Mouse (Mus musculus) brown adipose tissue, adult 24 weeks (tissue): ENCODE results near the gene Bex3. TPM values are rescaled to one million over a fixed set of nuclear protein-coding genes. Genes with fewer than 3 reads are reported as not detected.

Experiments used
- H3K27ac ChIP-seq: fragments of 200-500 bp; replicated peaks from 2 replicates; pipeline ENCODE4 v1.5.1; 2012; ENCODE audit warnings: low read depth, mild to moderate bottlenecking, low read length
- H3K4me1 ChIP-seq: fragments of 200-500 bp; 2 replicates; pipeline ENCODE4 v1.6.1; 2012; ENCODE audit warnings: low read length, mixed read lengths; ENCODE audit not compliant: control insufficient read depth, insufficient read depth, insufficient read length
- H3K4me3 ChIP-seq: fragments of 200-500 bp; 2 replicates; pipeline ENCODE4 v1.5.1; 2012; ENCODE audit warnings: low read depth, mild to moderate bottlenecking, low read length, moderate library complexity; ENCODE audit not compliant: insufficient read depth
- polyA plus RNA-seq: library from polyadenylated mRNA; stranded (reverse); fragments of >200 nt; gene quantifications from 2 replicates; pipeline ENCODE4 v1.2.4, GENCODE M21; 2012; ENCODE audit not compliant: missing spikeins, insufficient read depth, insufficient read length

The Bex3 gene
- polyA plus RNA-seq, 1 experiment = 3.4 TPM

DNA sequence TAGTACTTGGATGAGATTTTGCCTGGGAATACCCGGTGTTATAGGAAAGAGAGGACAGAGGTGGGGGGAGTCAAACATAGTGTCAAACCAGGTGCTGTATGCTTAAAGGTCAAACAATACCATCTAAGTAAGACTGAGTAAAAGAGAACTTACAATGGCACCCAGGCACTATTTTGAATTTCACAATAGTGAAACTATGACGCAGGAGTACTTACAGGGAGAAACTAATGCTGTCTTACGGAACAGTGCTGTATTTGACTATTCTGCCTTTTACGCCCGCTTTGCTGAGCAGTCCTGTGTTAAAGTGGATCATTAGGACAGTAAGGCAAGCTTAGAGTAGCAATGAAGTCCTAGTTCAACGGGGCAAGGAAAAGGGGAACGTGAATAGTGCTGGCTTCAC, 7.5 kb downstream of the Bex3 start:
- Histone ChIP-seq H3K4me3 (no peak overlapping the region), H3K27ac (no peak overlapping the region), H3K4me1 (no peaks in the 10 kb centered on the region)

DNA sequence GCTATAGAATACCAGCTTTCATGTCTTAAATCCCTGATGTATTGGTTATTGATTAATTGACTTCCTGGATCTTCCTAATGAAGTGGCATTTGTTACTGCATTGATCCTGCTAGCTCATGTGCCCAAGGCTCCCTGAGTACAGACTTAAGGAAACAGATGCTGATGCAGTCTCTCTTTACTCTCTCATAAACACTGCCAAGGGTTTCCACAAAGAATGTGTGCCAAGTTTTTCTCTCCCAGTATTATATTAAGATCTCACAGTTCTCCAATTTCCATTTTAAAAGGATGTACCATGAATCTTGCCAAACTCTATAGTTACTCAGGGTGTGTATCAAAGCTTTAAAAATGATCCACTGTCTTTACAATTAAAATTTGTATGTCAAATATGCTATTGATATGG, 8.3 kb downstream of the Bex3 start:
- Histone ChIP-seq H3K4me3 (no peak overlapping the region), H3K4me1 (no peaks in the 10 kb centered on the region), H3K27ac (no peak overlapping the region)

DNA sequence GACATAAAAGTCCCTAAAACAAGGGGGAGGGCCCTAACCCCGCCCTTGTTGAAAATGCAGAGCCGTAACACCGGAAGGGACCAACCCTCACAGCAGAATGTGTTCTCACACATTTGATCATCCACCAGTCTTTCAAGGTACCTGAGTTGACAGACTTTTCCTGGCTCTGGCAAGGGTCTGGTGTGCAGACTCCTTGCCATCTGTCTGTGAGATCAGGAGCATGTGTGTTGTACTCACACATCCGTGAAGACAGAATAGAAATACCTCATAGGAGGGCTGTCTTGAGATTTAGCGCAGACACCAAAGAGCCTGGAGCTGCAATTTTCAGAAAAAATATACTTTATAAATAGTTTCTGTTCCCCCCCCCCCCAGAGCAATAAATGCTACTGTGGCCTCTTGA, 9.4 kb downstream of the Bex3 start:
- Histone ChIP-seq H3K4me3 (no peak overlapping the region), H3K4me1 (no peaks in the 10 kb centered on the region), H3K27ac (no peak overlapping the region)

DNA sequence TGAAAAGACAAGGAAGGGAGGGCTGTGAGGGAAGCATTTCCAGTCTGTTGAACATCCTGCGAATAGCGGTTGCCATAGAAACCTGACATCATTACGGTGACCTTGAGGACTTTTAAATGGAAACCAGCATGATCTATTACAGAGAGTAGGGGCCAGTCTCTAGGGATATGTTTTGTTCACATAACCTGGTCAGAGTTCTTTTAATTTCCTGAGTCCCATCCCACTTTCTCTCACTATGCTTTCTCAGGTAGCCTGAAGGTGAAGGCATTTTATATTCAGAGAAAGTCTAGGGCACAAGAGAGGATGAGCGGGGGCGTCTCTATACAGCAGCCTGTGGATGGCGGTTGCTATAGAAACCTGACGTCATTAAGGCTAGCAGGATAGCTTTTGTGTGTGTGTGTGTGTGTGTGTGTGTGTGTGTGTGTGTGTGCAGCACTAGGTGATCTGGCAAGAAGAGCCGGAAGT, 20.8 kb downstream of the Bex3 start:
- no peak overlapping the region for H3K4me3 ChIP-seq
- no peaks in the 10 kb centered on the region for H3K4me1 ChIP-seq
- no peak overlapping the region for H3K27ac ChIP-seq

DNA sequence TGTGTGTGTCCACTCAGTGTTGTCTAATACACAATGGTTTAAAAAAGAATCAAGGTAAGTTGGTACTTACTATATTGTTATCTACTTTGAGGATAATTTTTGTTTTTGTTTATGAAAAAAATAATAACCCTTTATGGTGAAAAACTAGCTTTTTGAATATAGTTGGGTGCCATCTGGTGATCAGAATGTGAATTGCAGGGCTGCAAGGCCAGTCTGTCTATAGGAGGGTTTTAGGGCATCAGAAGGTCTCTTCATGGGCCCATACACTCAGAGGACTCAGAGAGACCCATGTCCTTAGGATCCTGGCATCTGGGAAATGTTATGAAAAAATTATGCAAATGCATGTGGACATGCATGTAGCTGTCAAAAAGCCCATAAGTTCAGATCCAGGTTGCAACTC, 34.2 kb downstream of the Bex3 start:
- no peak overlapping the region for H3K27ac ChIP-seq
- H3K4me3 ChIP-seq = no peak overlapping the region
- no peaks in the 10 kb centered on the region for H3K4me1 ChIP-seq

DNA sequence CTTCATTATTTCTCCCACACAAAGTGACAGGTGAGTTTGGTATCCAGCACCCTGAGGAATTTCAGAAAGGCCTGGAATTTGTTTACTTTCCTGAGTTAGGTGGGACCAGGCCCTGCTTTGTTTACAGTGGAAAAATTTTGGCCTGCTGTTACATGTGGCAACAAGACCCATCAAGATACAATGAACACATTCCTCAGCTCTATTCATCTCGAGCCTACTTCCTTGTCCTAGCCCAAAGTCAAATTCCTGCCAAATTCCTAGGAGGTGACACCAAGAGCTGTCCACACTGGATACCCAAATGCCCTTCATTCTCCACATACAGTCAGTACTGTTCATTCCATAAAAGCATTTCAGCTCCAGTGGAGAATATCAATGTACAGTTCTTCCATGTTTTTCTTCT, 36.1 kb downstream of the Bex3 start:
- H3K4me1 ChIP-seq = no peaks in the 10 kb centered on the region
- H3K4me3 ChIP-seq = no peak overlapping the region
- H3K27ac ChIP-seq = no peak overlapping the region

DNA sequence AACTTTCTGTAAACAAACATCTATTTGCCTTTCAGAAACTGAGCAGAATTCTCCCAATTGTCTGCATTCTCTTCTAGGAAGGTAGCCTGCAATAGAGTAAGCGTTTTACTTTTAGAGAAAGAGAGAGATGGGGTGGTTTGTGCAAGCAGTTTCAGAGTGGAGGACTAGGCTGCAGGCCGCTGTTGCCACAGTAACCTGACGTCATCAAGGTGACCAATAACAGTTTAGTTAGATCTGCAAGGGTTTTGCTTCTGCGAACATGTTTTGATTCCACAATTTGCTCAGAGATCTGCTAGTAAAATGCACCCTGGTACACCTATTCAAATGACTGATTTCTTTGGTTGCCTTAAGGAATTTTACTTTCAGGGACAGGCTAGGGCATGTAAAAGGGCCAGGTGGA, 43.2 kb downstream of the Bex3 start:
- no peak overlapping the region for H3K27ac ChIP-seq
- no peak overlapping the region for H3K4me3 ChIP-seq
- no peaks in the 10 kb centered on the region for H3K4me1 ChIP-seq

DNA sequence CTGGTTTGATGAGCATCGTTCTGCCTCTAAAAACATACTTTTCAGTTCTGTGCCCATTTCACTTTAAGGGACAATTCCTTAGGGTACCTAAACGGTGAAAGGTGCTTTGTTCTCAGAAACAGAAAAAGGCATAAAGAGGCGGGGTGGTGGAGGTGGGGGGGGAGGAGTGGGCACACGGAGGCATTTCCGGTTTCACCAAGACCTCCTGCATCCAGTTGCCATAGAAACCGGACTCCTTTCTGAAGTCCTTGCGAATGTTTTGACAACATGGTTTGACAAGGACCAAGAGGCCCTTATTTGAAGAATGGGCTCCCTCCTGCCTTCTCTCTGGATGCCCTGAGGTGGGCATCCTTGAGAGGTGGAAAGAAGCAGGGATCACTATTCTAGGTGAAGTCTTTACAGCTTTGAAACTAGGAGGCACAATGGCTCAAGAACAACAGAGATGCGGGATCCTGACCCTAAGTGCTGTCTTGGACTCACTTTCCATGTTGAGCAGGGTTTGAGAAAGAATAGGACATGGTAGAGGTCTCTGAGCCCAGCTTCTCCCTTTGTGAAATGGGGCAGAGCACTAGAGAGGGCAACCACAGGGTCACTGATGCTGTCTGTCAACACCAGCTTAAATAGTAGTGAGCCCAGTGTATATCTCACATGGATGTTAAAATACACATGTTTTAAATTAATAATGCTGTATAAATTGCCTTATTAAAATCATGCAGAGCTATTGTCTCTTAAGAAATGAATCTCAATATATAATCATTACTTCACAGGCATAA, 43.9 kb downstream of the Bex3 start:
- Histone ChIP-seq H3K4me3 (no peak overlapping the region), H3K4me1 (no peaks in the 10 kb centered on the region), H3K27ac (no peak overlapping the region)

DNA sequence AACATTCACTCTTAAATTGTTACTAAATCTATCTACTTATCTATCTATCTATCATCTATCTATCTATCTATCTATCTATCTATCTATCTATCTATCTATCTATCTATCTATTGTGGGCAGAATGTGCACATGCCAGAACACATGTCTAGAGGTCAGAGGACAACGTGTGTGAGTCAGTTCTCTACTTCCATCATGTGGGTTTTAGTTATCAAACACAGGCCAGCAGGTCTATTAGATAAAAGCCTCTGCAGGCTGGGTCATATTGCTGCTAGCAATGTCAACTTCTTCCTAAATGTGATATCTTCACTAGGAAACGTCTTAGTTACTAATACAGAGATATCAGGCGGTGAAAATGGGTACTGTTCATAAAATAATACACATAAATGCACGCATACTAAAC, 49.9 kb downstream of the Bex3 start:
- Histone ChIP-seq H3K4me3 (no peak overlapping the region), H3K27ac (no peak overlapping the region)

More for the DNA sequence above, 49.9 kb downstream of the Bex3 start:
- H3K4me1 ChIP-seq = no peaks in the 10 kb centered on the region

Other genes starting within 250 kb of the Bex3 start
- 24.0 and 26.8 TPM in 2 replicates for gene Arxes1, start 236.9 kb upstream of the Bex3 start, polyA plus RNA-seq
- gene Bex2, start 202.0 kb upstream of the Bex3 start, polyA plus RNA-seq = not detected in 2 replicates
- not detected in 2 replicates for gene Nxf3, start 185.0 kb upstream of the Bex3 start, polyA plus RNA-seq
- not detected in 2 replicates for gene Bex4, start 131.3 kb upstream of the Bex3 start, polyA plus RNA-seq
- gene Tceal8, start 97.9 kb upstream of the Bex3 start, polyA plus RNA-seq = 36.9 and 44.8 TPM in 2 replicates
- gene Tceal5, start 66.4 kb upstream of the Bex3 start, polyA plus RNA-seq = 1.3 TPM in 1 of 2 replicates, not detected in the other
- gene Tceal7, start 55.5 kb upstream of the Bex3 start, polyA plus RNA-seq = 1.2 and 1.6 TPM in 2 replicates
- not detected in 2 replicates for gene Bex1, start 54.7 kb upstream of the Bex3 start, polyA plus RNA-seq
- 34.5 and 40.6 TPM in 2 replicates for gene Tceal9, start 25.2 kb upstream of the Bex3 start, polyA plus RNA-seq
- not detected in 2 replicates for gene Kir3dl1, start 247.7 kb downstream of the Bex3 start, polyA plus RNA-seq